Mouse (Mus musculus) adrenal gland, adult 8-10 months (tissue): ENCODE measurements around the gene Ptprt. TPM values are rescaled to one million over a fixed set of nuclear protein-coding genes. Genes with fewer than 3 reads are reported as not detected.

Experiments used
- DNase-seq: peaks from one replicate; pipeline ENCODE4 v3.0.0; 2022
- total RNA-seq, 4 experiments: library from RNA; stranded (reverse); gene quantifications; 2 replicates each; pipeline ENCODE4 v1.2.4; 2022

Gene Ptprt
- total RNA-seq, 4 experiments from 2014 or later: 0.18 to 0.80 (median 0.20) TPM

DNA sequence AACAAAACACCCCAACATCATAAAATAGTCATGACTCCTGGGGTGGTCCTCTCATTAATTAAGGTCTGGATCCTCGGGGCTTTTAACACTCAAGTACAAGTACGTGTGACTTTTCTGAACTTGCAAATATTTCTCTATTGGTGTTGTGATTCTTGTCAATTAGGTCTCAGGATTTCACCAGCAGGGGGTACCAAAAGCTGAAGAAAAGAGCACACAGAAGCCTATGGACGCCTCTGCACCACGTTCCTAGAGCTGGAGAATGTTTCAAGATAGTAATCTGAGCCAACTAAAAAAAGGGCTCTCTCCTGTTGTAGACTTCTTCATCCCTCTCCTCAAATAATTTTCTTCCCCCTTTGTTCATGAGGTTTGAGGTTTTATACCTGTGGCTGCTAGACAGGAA lies 1000.1 kb downstream of the Ptprt start:
- no peak for DNase-seq

DNA sequence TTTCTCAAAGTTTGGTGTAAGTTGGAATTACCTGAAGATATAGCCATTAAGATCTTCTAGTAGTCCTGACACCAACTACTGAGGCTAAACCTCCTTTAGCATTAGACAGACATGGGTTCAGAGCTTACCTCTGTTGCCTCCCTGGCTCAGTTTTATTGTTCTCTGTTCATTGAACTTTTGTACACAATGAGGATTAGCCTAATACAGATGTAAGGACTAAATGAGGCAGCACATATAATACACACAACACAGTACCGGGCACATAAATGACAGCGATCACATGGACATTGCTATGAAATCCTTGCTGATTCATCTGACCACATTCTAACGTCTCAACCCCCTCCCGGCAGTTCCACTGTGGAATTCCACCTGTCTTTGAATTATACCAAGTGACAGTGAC lies 1003.9 kb downstream of the Ptprt start:
- DNase-seq: no peak

DNA sequence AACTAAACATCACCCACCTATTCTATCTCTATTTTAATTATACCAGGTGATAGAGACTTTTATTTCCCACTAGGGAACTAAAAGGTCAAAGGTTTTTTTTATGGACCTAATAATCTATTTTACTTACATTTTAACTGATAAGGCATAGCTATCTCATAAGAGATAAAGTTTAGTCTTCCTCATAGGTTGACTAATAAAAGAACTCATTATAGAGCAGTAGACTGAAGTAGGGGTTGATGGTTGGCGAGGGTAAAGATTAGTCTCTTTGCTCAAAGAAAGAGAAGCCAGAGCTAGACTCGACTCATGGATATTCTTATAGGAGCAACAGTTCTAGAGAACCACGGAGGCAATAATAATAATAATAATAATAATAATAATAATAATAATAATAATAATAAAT lies 1004.3 kb downstream of the Ptprt start:
- DNase-seq: no peak

DNA sequence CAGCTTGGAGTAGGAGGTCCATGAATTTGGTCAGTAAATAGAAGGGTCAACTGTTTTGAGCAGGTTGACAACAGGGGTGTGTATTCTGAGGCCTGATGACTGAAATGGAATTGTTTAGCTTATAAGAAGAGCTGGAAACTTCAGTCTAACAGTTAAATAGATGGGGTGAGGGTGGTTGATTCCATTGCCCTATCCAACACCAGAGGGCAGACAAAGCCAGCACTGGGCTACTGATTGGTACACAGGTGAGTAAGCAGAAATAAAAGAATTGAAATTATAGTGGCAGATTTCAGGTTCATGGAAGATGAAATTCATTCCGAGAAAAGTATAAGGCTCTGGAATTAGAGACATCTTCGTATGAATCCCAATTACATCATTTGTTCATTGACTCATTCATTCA lies 1020.1 kb downstream of the Ptprt start:
- DNase-seq: no peak

DNA sequence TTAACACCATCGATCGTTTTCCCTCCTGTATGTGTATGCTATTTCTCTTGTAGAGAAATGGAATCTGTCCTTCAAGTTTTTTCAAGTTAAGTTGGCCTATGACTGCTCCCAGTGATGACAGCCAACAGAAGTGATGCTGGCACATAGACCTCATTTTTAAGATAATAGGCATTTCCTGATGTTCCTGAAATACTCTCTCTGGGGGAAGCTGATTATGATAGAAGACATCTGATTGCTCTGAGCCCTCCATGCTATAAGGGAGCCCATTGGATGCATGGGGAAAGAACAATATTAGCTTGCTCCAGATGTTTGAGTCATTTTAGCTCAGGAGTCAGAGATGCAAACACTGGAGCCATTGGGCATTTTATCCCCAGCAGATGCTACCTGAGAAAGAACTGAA lies 1026.9 kb downstream of the Ptprt start:
- no peak for DNase-seq

DNA sequence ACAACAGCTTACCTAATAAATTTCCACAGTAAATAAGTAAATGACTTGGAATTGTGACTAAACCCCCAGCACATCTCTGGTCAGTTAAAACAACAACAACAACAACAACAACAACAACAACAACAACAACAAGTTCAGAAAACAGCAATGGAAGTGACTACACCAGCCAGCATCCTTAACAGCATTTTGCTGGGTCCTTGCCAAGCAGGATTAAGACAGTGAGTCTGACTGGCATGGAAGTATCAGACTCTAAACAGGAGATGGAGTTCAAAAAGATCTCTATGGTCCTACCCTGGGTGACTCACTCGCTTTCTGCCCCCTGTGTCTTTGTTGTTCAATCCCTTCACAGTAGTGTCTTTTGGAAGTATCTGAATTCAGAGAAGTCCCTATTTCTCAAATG lies 1035.1 kb downstream of the Ptprt start:
- DNase-seq: no peak

DNA sequence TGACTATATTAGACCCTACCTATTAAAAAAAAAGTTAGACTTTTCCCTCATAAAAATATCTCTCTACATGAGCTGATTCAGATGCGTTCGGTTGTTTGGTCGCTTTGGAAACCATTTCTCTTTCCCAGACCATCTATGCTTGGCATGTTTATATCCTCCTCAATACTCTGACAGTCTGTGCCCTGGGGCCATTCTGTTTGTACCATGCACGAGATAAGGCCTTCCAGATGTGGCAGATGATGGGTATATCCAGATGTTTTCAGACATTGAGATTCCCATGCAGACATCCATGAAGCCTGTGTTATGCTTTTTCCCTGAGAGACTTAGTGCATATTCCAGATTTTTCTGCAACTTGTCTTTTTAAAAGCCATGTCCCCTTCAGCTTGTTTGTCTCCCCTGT lies 1052.5 kb downstream of the Ptprt start:
- DNase-seq: no peak

DNA sequence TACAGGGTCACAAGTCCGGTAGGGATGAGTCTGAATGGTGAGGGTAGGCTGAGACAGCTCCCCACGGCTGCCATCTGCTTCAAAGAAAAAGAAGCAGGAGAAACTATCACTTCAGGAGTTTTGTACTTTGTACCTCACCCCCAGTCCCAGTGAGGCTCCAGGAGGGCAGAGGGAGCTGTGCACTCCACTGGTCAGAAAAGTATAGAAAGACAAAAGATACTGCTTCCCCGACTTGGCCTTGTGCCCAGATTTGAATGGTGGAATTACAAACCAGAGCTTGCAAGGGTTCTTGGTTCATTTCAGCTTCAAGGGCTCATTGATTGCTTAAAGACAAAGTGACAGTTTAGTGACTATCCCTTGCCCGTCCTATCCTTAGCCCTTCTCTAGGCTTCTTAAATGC lies 1053.6 kb downstream of the Ptprt start:
- no peak for DNase-seq

DNA sequence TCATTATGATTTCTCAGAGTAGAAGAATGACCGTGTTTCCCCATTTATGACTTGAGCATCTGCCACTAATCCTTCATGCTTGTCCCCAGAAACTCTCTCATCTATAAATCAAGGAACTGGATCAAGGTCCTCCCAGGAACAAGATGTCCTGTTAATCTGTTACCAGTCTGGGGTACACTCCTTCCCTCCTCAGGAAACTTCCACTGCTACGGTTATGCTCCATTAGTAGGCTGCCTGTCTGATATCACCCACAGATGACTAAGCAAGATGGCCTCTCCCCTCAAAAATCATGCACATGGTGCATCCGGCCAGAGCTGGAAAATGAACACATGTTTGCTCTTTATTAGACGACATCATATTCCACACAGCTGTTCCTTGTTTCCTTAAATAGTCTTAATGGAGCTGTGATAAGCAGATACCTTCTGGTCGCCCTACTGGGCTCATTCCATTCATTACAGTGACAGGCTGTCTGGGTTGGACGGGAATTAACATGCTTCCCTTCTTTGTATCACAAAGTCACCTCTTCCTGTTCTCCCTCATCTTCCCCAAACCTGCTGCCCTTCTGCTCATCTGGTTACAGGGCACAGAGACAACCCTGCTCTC lies 1060.6 kb downstream of the Ptprt start:
- DNase-seq: no peak

DNA sequence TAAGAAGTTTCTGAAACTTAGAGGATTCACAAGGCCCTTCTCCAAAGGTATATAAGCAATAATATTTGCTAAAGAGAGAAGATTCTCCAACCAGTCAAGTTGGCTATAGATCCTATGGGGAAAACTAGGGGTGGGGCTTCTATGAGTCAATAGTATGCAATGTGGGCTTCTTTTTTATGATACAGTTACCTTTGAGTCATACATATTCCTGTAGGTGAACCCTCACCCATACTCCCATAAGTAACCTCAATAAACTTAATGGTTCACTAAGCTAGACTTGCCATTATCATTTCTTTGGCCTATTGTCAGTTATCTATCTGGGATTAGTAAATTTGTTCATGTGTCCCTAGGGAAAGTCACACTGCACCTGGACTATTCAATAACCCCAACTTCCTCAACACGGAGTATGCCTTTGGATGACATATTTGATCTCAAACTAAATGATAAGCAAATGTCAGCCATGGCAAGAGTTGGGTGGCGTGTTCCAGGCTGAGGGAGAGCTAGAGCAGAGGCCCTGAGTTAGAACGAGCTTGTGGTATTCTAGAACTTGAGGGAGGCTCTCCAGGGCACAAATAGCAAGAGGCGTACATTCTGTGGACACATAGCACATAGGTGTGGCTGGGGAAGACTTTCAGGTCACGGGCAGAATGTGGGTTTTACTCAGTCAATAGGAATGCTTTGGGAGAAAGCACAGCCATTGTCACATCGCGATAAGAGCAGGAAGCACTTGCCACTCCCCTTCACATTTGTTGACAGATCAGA lies 1067.4 kb downstream of the Ptprt start:
- no peak for DNase-seq

DNA sequence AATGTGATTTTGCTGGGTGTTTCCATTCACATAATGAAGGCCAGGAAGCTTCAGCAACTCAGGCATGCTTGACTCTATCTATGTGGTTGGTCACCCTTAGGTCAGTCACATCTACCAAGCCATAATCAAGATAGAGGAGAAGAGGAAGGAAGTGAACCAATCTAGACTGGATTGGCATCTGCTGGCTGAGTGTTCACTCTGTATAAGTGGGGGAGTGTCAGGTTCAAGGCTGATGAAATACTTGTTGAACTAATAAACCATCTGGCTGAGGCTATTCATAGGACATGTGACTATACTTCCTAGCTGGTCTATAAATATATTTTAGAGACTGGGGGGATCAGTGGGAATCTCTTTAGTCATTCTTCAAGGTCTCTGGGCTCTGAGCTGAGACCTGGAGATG lies 1086.5 kb downstream of the Ptprt start:
- DNase-seq: no peak

DNA sequence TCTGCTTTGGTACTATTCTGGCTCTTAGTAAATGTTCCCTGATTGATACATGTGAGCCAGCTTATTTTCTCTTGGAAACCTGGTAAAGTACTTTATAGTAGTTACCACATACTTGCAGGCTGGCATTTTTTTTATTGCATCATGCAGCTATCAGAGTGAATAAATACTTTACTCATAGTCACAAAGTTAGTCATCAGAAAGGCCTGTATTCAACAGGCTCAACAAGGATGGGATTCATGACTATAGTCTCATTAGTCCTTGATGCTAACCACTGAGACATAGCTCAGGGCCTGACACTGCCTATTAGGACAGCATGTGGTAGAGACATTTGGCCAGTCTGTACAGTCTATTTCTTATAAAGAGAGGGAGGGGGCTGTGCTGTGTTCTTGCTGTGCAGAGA lies 1088.7 kb downstream of the Ptprt start:
- peak; percentile 26 for DNase-seq

DNA sequence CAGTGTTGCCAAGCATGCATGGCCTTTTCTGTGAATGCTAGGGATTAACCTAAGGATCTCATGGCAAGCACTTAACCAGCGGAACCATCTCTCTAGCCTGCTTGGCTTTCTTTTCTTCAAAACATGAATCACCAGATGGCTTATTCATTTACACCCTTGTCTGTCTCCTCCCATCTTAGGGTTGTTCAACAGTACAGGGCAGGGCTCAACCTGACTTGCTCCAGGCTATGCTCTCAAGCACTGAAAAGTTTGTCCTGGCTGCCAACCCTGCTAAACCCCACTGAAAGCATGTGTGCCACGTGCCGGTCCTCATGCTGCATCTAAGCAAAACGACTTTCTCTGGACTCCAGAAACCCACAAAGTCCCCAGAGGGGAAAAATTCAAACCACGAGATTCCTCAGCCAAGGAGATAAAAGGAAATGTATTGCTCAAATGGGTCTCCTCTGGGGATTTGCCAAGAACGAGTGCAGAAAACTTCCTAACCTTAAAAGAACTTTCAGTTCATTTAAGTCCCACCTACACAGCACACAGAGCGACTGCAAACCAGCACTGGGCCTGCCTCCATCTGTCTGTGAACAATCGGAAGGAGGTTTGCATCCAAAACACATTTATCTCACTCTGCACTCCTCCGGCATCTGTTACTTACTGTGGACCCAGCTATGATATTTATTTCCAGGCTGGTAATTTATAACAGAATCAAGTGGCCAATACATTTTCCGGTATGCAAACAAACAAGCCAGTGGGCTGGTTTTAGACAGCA lies 1090.5 kb downstream of the Ptprt start:
- no peak for DNase-seq

DNA sequence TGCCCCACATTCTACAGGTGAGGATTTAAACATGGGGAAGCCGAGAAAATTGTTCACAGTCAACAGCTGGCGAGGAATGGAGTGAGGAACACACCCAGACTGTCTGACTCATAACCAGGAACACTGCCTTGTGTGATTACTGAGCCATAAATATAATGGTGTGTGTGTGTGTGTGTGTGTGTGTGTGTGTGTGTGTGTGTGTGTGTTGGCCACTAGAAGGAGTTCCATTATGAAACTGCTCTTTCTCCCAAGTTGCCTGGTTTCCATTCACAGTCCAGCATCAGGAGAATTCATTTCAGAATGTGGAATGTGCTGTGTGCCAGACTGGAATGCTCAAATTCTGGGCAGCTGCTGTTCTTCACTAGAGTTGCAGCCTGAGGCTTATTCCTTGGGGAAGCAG lies 1099.4 kb downstream of the Ptprt start:
- no peak for DNase-seq

DNA sequence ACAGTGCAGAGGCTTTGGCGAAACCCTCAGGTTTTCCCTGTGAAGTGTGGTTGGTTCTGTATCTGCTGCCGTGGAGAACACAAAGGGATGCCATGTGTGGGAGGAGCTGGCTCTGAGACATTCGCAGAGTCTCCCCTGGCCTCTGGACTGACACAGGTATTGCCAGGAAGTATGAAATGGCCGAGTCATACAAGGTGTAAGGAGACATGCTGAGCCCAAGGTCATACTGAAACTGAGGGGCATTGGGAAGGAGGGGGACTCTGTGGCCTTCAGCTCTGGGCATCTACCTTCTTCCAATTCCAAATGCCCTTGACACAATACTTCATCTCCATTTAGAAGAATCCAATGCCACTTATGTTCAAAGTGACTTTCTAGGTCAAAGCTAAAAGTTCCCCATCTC lies 1103.1 kb downstream of the Ptprt start:
- DNase-seq: no peak

DNA sequence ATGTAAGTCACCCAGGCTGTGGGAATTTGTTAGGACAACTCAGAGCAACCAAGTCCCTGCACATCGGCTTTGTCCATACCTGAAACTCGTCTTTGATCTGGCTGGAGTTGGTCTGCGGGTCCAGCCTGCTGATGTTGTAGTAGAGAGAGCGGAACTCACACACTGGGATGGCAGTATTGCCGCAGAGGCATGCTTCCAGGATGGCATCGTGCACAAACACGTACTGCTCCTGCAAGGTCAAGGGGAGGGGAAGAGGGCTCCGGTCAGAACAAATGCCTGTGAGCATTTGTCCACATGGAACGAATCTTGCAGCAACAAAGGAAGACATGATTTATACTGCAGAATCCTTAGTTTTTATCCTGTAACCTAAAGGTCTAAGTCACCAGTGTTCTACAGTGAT lies 1107.3 kb downstream of the Ptprt start:
- DNase-seq: peak; percentile 28

DNA sequence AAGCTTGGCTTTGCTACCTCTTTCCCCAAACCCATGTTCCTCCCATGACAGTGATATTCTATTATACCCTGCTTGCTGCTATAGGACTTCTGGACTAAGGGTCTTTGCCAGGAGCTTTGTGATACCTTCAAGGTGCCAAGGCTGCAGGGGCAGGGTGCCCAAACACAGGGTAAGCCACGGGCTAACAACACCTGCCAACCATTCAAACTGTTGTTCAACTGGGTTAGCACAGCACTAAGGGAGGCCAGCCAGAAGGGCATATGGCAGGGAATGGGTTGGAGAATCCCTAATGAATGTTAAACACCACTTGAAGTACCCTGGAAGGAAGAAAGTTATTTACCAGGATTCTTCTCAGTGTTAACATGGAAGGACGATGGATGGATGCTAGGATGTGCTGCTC lies 1108.9 kb downstream of the Ptprt start:
- no peak for DNase-seq

DNA sequence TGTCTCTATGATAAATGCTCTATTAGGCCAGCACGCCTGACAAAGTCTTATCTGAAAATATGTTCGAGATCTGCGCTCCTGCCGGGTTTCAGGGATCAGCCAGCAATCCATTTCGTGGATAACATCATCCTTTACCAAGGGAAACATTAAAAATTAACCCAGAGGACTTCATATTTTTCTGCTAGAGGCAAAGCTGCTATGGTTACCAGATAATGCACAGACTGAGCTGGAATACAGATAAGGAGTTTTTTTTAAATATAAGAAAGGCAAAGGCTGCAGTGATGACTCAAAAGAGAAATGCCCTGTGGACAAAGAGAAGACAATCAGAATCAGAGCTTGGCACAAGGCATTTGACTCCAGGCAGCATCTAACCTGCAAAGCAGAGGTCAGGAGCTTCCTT lies 1111.4 kb downstream of the Ptprt start:
- DNase-seq: no peak

DNA sequence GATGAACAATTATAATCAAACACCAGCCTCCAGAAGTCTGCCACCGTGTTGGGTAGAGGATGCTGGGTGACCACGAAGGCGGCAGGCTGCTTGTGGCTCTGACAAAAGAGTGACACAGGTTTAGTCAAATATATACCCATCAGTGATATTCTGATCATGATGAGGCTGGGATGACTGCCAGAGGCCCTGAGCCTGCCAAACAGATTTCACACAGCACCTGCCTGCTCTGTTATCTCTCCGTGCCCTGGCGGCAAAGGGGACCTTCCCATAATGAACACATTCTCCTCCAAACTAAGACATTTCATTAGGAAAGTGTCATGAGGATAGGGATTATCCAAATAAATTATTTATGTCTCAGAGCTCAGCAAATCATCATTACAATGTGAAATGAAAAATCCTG lies 1113.6 kb downstream of the Ptprt start:
- no peak for DNase-seq

DNA sequence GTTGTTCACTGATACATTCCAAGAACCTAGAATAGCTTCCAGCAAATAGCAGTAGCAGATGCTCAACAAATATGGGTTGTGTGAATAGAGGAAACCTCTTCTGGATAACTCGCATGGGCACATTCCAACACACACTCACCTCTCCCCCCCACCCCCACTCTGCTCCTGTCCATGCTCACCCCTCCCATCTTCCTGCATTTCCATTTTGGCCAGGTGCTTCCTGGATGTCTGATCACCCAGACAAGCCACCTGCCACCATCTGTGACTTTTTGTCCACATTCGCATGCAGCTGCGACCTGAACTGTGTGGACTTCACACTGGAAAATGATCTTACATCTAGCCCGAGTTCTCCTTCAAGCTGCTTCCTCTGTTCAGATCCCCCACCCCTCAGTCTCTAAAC lies 1115.5 kb downstream of the Ptprt start:
- no peak for DNase-seq

DNA sequence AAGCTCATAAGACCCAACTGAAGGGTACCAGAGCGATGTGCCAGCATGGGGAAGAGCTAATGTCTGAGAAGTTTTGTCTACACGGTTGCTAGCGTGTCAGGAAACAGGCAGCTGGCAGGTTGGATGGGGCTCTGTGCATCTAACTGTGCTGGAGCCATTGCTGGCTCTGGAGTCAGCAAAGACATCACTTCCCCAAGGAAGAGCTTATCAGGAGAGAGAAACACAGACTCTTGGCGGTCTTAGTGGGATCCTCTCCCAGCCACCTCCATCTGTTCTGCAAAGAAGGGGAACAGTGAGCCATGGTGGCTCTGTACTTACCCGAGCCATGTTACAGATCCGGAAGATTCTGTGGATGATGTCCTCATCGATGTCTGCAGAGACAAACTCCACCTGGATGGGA lies 1126.8 kb downstream of the Ptprt start:
- no peak for DNase-seq

DNA sequence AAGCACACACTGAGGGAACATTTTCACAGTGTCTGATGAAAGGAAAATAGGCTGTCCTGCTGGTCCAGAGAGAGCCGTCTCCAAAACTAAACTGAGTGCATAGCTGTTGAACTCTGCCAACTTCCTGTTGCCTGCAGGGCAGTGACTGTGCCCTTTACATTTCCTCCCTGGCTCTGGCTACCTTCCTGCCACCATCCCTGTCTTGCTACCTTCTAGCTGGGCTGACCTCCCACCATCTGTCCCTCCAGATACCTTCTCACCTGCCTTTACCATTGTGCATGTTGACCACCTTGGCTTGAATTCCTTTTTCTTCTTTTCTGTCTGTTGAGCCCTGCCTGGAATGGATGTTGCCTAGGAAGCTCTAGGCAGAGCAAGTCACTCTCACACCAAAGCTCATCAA lies 1133.8 kb downstream of the Ptprt start:
- DNase-seq: no peak

DNA sequence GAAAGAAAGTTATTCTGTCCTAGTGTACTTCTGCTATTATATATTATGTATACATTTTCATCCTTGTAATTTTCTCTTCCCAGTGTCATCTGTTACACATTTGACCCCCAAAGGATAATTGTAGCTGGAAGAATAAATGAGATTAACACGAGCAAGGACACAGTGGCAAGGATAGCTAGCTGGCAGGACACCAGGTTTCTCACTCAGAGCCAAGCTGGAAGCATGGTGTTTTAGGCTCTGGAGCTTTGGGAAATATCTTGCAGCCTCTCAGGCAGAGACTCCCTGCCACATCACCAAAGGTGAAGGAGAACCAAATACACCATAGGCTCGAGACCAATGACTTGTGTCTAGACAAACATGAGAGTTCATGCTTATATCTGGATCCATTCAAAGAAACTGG lies 1141.3 kb downstream of the Ptprt start:
- peak; percentile 15 for DNase-seq

DNA sequence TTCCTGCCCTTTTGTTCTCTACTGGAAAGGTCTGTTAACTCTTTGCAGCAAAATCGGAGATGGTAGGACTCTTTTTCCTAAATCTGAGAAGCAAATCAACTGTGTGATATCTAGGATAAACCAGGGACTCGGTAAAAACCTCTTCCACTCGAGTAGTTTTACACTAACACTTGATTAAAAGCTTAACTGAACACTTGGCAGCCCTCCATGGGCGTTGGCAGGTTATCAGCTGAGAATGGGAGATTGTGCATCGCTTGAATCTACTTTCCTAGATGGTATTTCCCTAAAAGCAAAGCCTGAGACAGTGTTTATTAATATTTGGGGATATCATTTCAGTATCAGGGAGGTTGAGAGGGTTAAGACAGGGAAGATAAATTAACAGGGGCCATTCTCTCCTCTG lies 1144.0 kb downstream of the Ptprt start:
- no peak for DNase-seq
